ENCODE assay signal across 11 mouse cellular contexts in the genomic region with DNA sequence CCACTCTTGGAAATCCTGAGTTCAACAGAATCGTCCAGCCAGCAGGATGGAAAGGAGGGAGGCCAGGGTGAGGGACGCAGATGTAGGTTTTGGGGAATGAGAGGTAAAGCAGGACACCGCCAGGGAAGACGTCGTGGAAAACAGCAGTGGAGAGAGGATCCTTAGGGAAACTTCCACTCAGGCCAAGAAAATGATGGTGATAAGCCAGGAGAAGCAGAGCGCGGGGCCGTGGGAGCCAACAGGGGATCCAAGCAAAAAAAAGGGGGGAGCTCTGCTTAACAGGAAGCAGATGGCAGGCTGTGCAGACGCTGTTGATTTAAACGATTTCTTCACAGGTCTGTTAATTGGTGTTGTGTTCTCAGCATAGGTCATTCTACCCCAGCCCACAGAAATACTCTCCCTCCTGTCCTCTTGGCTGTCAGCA. TPM values are rescaled to one million over a fixed set of nuclear protein-coding genes. Genes with fewer than 3 reads are reported as not detected.
DNase-seq lines count a peak whose midpoint lies in the region; ATAC-seq and TF ChIP-seq lines count a peak whose summit lies in the region.
"Had no signal": no experiment of that assay in that cellular context is flagged by ENCODE, and none has a peak within 500 bp of the region (broad histone marks: within the 10 kb centered on the region; RNA-seq: fewer than 3 reads in every experiment).

No protein-coding gene starts in this region.

- ATAC-seq in intestine, embryonic 14.5 days (replicated peaks; ENCODE audit: low FRiP score, low TSS enrichment, low read depth), result peak; percentile 64
- no peak for ATAC-seq in intestine, postnatal 0 days
- peak; percentile 55; the same call in 1 of the 2 replicates for ATAC-seq in forebrain, embryonic 11.5 days (replicated peaks; ENCODE audit: low FRiP score)
- ATAC-seq in intestine, embryonic 15.5 days, result peak; percentile 63

- no peak overlapping the region for H3K4me3 ChIP-seq in intestine, embryonic 14.5 days (ENCODE audit: low read depth, low read length)
- H3K4me3 ChIP-seq in intestine, postnatal 0 days (ENCODE audit: low read depth, low read length), result no peak overlapping the region
- no peak overlapping the region for H3K4me3 ChIP-seq in forebrain, embryonic 11.5 days (ENCODE audit: low read depth, low read length)
- no peak overlapping the region for H3K4me3 ChIP-seq in intestine, embryonic 15.5 days (replicated peaks)
- H3K4me3 ChIP-seq in cerebellum, adult 2 months (replicated peaks; ENCODE audit: insufficient read depth, low read depth, low read length), result no peak overlapping the region

- no peak for TF ChIP-seq CTCF in intestine, postnatal 0 days (IDR thresholded peaks at IDR 0.05; ENCODE audit: low read depth)
- TF ChIP-seq CTCF in brain, embryonic 14.5 days (IDR thresholded peaks at IDR 0.05; ENCODE audit: borderline replicate concordance, extremely low read depth, insufficient read depth, insufficient read length), result no peak
- no peak for TF ChIP-seq CTCF in cerebellum, adult 2 months (IDR thresholded peaks at IDR 0.05; ENCODE audit: borderline replicate concordance, insufficient read depth, low read depth, low read length)

- TF ChIP-seq POLR2A in brain, embryonic 14.5 days (IDR thresholded peaks at IDR 0.05; ENCODE audit: borderline replicate concordance, extremely low read depth, insufficient read depth, insufficient read length, poor library complexity, severe bottlenecking), result no peak
- no peak for TF ChIP-seq POLR2A in cerebellum, adult 2 months (IDR thresholded peaks at IDR 0.05; ENCODE audit: borderline replicate concordance, insufficient read depth, low read length)

- H3K4me1 ChIP-seq in intestine, embryonic 14.5 days (replicated peaks; ENCODE audit: control insufficient read depth, insufficient read depth, low read length), result peaks cover 29% of the 10 kb centered on the region
- 0 out of 2 replicates have a peak, but pooled peaks cover 3% of the 10 kb centered on the region for H3K4me1 ChIP-seq in intestine, postnatal 0 days (replicated peaks; ENCODE audit: control insufficient read depth, insufficient read depth, low read length)
- H3K4me1 ChIP-seq in forebrain, embryonic 11.5 days (replicated peaks; ENCODE audit: control insufficient read depth, insufficient read depth, low read length), result no peaks in the 10 kb centered on the region
- H3K4me1 ChIP-seq in intestine, embryonic 15.5 days (replicated peaks), result peaks cover 18% of the 10 kb centered on the region
- H3K4me1 ChIP-seq in cerebellum, adult 2 months (ENCODE audit: control insufficient read depth, insufficient read depth, low read length), result no peaks in the 10 kb centered on the region

- H3K4me2 ChIP-seq in intestine, embryonic 14.5 days (ENCODE audit: low read length), result no peak overlapping the region
- H3K4me2 ChIP-seq in intestine, postnatal 0 days (replicated peaks; ENCODE audit: low read depth), result no peak overlapping the region
- H3K4me2 ChIP-seq in forebrain, embryonic 11.5 days (ENCODE audit: low read depth, low read length, severe bottlenecking), result no peak overlapping the region
- H3K4me2 ChIP-seq in intestine, embryonic 15.5 days (replicated peaks), result no peak overlapping the region

- 23% methylated on average over 10 of the region's 10 CpGs for WGBS in intestine, embryonic 14.5 days
- WGBS in intestine, postnatal 0 days, result 43% methylated on average over 10 of the region's 10 CpGs
- 71% methylated on average over 10 of the region's 10 CpGs for WGBS in forebrain, embryonic 11.5 days
- WGBS in intestine, embryonic 15.5 days, result 38% methylated on average over 10 of the region's 10 CpGs
- whole genome bisulfite sequencing in cerebellum, adult 2 months, result 23% methylated on average over 10 of the region's 10 CpGs

- no peaks in the 10 kb centered on the region for H3K9me3 ChIP-seq in intestine, embryonic 14.5 days (ENCODE audit: control insufficient read depth, low read length)
- no peaks in the 10 kb centered on the region for H3K9me3 ChIP-seq in intestine, postnatal 0 days (ENCODE audit: control insufficient read depth)
- H3K9me3 ChIP-seq in forebrain, embryonic 11.5 days (ENCODE audit: control insufficient read depth, low read length), result no peaks in the 10 kb centered on the region
- H3K9me3 ChIP-seq in intestine, embryonic 15.5 days, result no peaks in the 10 kb centered on the region

- peak; percentile 65 for DNase-seq in intestine, embryonic 14.5 days (ENCODE audit: low spot score)
- peak; percentile 82 for DNase-seq in brain, embryonic 14.5 days (ENCODE audit: low read depth)
- DNase-seq in forebrain, embryonic 11.5 days (ENCODE audit: low spot score), result no peak
- DNase-seq in spleen, postnatal 14 days (ENCODE audit: low spot score in 2 of 2), result no peak
- no peak for DNase-seq in testis, postnatal 10 days (ENCODE audit: low spot score)
- no peak for DNase-seq in cerebellum, adult 2 months
- DNase-seq: adrenal gland, adult 8-10 months; kidney, adult 8-10 months had no signal

- no peak overlapping the region for H3K9ac ChIP-seq in intestine, embryonic 14.5 days (ENCODE audit: low read length)
- H3K9ac ChIP-seq in intestine, postnatal 0 days (ENCODE audit: low read depth, low read length), result no peak overlapping the region
- H3K9ac ChIP-seq in forebrain, embryonic 11.5 days (ENCODE audit: low read length), result no peak overlapping the region
- no peak overlapping the region for H3K9ac ChIP-seq in intestine, embryonic 15.5 days

- H3K36me3 ChIP-seq in intestine, embryonic 14.5 days (ENCODE audit: control insufficient read depth, insufficient read depth, low read length), result peaks cover 19% of the 10 kb centered on the region
- peaks cover 14% of the 10 kb centered on the region; the same call in 1 of the 2 replicates for H3K36me3 ChIP-seq in intestine, postnatal 0 days (ENCODE audit: control insufficient read depth, insufficient read depth)
- no peaks in the 10 kb centered on the region; the same call in 1 of the 2 replicates for H3K36me3 ChIP-seq in forebrain, embryonic 11.5 days (ENCODE audit: control insufficient read depth, insufficient read depth, low read length)
- peaks cover 9% of the 10 kb centered on the region; the same call in 1 of the 2 replicates for H3K36me3 ChIP-seq in intestine, embryonic 15.5 days

- H3K27me3 ChIP-seq in intestine, embryonic 14.5 days (replicated peaks; ENCODE audit: control insufficient read depth, insufficient read depth, low read length), result no peaks in the 10 kb centered on the region
- no peaks in the 10 kb centered on the region for H3K27me3 ChIP-seq in intestine, postnatal 0 days (replicated peaks; ENCODE audit: control insufficient read depth, insufficient read depth, low read length)
- H3K27me3 ChIP-seq in forebrain, embryonic 11.5 days (ENCODE audit: control insufficient read depth, insufficient read depth, low read length), result no peaks in the 10 kb centered on the region
- no peaks in the 10 kb centered on the region for H3K27me3 ChIP-seq in intestine, embryonic 15.5 days (replicated peaks)
- no peaks in the 10 kb centered on the region for H3K27me3 ChIP-seq in cerebellum, adult 2 months (ENCODE audit: control insufficient read depth, insufficient read depth, low read length)

- H3K27ac ChIP-seq in intestine, embryonic 14.5 days (ENCODE audit: low read depth), result peak overlapping the region; percentile 66
- H3K27ac ChIP-seq in intestine, postnatal 0 days (ENCODE audit: low read depth, low read length), result no peak overlapping the region
- no peak overlapping the region for H3K27ac ChIP-seq in forebrain, embryonic 11.5 days (ENCODE audit: low read depth, low read length)
- peak overlapping the region; percentile 64 for H3K27ac ChIP-seq in intestine, embryonic 15.5 days
- no peak overlapping the region for H3K27ac ChIP-seq in cerebellum, adult 2 months (ENCODE audit: insufficient read depth, low read length)
- H3K27ac ChIP-seq: macrophage had no signal

RNA-seq across cellular contexts. Expression of a gene that starts 5.0 kb away (rescaled TPM):
- not detected in 2 replicates for polyA plus RNA-seq in intestine, embryonic 14.5 days (2014; fragmentation: Nextera tagmentation; extraction: Ambion mirVana)
- polyA plus RNA-seq in intestine, postnatal 0 days (2015; fragmentation: Nextera tagmentation; extraction: Ambion mirVana), result not detected in 2 replicates
- polyA plus RNA-seq in brain, embryonic 14.5 days (2012; rRNA removed), result not detected in 2 replicates
- not detected in 2 replicates for polyA plus RNA-seq in forebrain, embryonic 11.5 days (2014; fragmentation: Nextera tagmentation; extraction: Ambion mirVana)
- not detected in 2 replicates for polyA plus RNA-seq in intestine, embryonic 15.5 days (2015; fragmentation: Nextera tagmentation; extraction: Ambion mirVana)
- polyA plus RNA-seq in cerebellum, adult 2 months (2012; rRNA removed), result not detected in 2 replicates
- polyA plus RNA-seq: macrophage had no signal

RNA-seq across cellular contexts. Expression of a gene that starts 20.2 kb away (rescaled TPM):
- polyA plus RNA-seq in intestine, embryonic 14.5 days (2014; fragmentation: Nextera tagmentation; extraction: Ambion mirVana), result 80.1 and 87.2 TPM in 2 replicates
- 44.1 and 45.5 TPM in 2 replicates for polyA plus RNA-seq in intestine, postnatal 0 days (2015; fragmentation: Nextera tagmentation; extraction: Ambion mirVana)
- polyA plus RNA-seq in brain, embryonic 14.5 days (2012; rRNA removed), result 23.1 and 26.1 TPM in 2 replicates
- 70.3 and 74.0 TPM in 2 replicates for polyA plus RNA-seq in forebrain, embryonic 11.5 days (2014; fragmentation: Nextera tagmentation; extraction: Ambion mirVana)
- 74.6 and 82.0 TPM in 2 replicates for polyA plus RNA-seq in intestine, embryonic 15.5 days (2015; fragmentation: Nextera tagmentation; extraction: Ambion mirVana)
- 23.5 and 25.8 TPM in 2 replicates for polyA plus RNA-seq in cerebellum, adult 2 months (2012; rRNA removed)

Comparison
In these comparisons a context has a peak if more than half of its experiments do, and no peak if none do; other contexts are left out.
1. H3K27ac ChIP-seq: peak in intestine, embryonic 14.5 days (single experiment) and intestine, embryonic 15.5 days (single experiment); none in intestine, postnatal 0 days (single experiment), forebrain, embryonic 11.5 days (single experiment) and cerebellum, adult 2 months (single experiment).
2. DNase-seq: peak in intestine, embryonic 14.5 days (single experiment) and brain, embryonic 14.5 days (single experiment); none in forebrain, embryonic 11.5 days (single experiment), spleen, postnatal 14 days (0 of 2), testis, postnatal 10 days (single experiment) and cerebellum, adult 2 months (0 of 2).